Mouse (Mus musculus) activated CD4-positive, CD25-positive, alpha-beta regulatory T cell, adult 9 weeks (primary cell): ENCODE measurements around the gene Mall. TPM values are rescaled to one million over a fixed set of nuclear protein-coding genes. Genes with fewer than 3 reads are reported as not detected.

ENCODE experiments used
- polyA plus RNA-seq: library from polyadenylated mRNA; unstranded; fragments of 100-300 nt; shearing (Covaris generic); gene quantifications from one replicate; pipeline ENCODE4 v1.2.1, GENCODE M21; 2017

Mall gene
- polyA plus RNA-seq: not detected

GRCm38 (mm10) chr2:127729671-127730070 lies at the start of gene Mall:
Mall (minus strand) TSS chr2:127729932.

GRCm38 (mm10) chr2:127656086-127656720 lies 73.5 kb downstream of the Mall start, which contains the start of gene Mal:
Mal (minus strand) TSS chr2:127656695.

Other genes with a start within 250 kb of the Mall start
- 0.29 TPM for gene Kcnip3, start 207.8 kb downstream of the Mall start, polyA plus RNA-seq
- not detected for gene Prom2, start 188.5 kb downstream of the Mall start, polyA plus RNA-seq
- 3.5 TPM for gene Zfp661, start 142.8 kb downstream of the Mall start, polyA plus RNA-seq
- 130 TPM for gene Mrps5, start 142.7 kb downstream of the Mall start, polyA plus RNA-seq
- not detected for gene Mal, start 73.2 kb downstream of the Mall start, polyA plus RNA-seq
- 0.66 TPM for gene Nphp1, start 59.0 kb upstream of the Mall start, polyA plus RNA-seq
- gene Mtln, start 62.6 kb upstream of the Mall start, polyA plus RNA-seq: 36.8 TPM
- gene Bub1, start 101.9 kb upstream of the Mall start, polyA plus RNA-seq: 3.0 TPM
- gene Acoxl, start 108.9 kb upstream of the Mall start, polyA plus RNA-seq: 0.94 TPM